Mouse (Mus musculus) heart, embryonic 11.5 days (tissue): ENCODE measurements around the gene Pdgfb. TPM values are rescaled to one million over a fixed set of nuclear protein-coding genes. Genes with fewer than 3 reads are reported as not detected.

ENCODE experiments used
- ATAC-seq: fragments of 200-750 bp; cut with Nextera tagmentation; replicated peaks from 2 replicates; pipeline ENCODE4 v1.8.0; 2017; ENCODE audit warnings: moderate library complexity; ENCODE audit not compliant: insufficient number of reproducible peaks, low FRiP score, low TSS enrichment
- H3K27ac ChIP-seq: fragments of 300-500 bp; sonication (generic); 2 replicates; pipeline ENCODE4 v1.5.1; 2014; ENCODE audit warnings: mild to moderate bottlenecking, low read depth, low read length
- H3K27me3 ChIP-seq: fragments of 300-500 bp; sonication (generic); 2 replicates; pipeline ENCODE4 v1.6.1; 2014; ENCODE audit warnings: mild to moderate bottlenecking, low read length, mixed read lengths; ENCODE audit not compliant: control insufficient read depth, insufficient read depth
- H3K36me3 ChIP-seq: fragments of 300-500 bp; sonication (generic); 2 replicates; pipeline ENCODE4 v1.6.1; 2014; ENCODE audit warnings: mild to moderate bottlenecking, low read length, moderate library complexity, mixed read lengths; ENCODE audit not compliant: control insufficient read depth, insufficient read depth
- H3K4me1 ChIP-seq: fragments of 300-500 bp; sonication (generic); 2 replicates; pipeline ENCODE4 v1.6.1; 2014; ENCODE audit warnings: low read length; ENCODE audit not compliant: control insufficient read depth, insufficient read depth
- H3K4me2 ChIP-seq: fragments of 300-500 bp; sonication (generic); 2 replicates; pipeline ENCODE4 v1.6.1; 2014; ENCODE audit warnings: mild to moderate bottlenecking, moderate library complexity
- H3K4me3 ChIP-seq: fragments of 300-500 bp; sonication (generic); 2 replicates; pipeline ENCODE4 v1.5.1; 2014; ENCODE audit warnings: low read depth, low read length
- H3K9ac ChIP-seq: fragments of 300-500 bp; sonication (generic); 2 replicates; pipeline ENCODE4 v1.6.1; 2014; ENCODE audit warnings: mild to moderate bottlenecking, low read depth, low read length, moderate library complexity
- H3K9me3 ChIP-seq: fragments of 300-500 bp; sonication (generic); replicated peaks from 2 replicates; pipeline ENCODE4 v1.6.1; 2016; ENCODE audit warnings: low read length; ENCODE audit not compliant: control insufficient read depth
- WGBS: fragments of 180-500 bp; shearing (Covaris S2); extraction: QIAGEN DNeasy Blood & Tissue Kit; methylation state at CpG from one replicate; pipeline ENCODE4 v1.1.7; 2014; ENCODE audit not compliant: insufficient replicate concordance; 5-methylcytosine and 5-hydroxymethylcytosine counted together
- polyA plus RNA-seq: library from polyadenylated mRNA; unstranded; fragments of >200 nt; fragmentation: Nextera tagmentation; extraction: Ambion mirVana; gene quantifications from 2 replicates; pipeline ENCODE4 v1.2.1, GENCODE M21; 2014

The Pdgfb gene
- polyA plus RNA-seq, 1 experiment from 2014 or later = 2.0 TPM

DNA sequence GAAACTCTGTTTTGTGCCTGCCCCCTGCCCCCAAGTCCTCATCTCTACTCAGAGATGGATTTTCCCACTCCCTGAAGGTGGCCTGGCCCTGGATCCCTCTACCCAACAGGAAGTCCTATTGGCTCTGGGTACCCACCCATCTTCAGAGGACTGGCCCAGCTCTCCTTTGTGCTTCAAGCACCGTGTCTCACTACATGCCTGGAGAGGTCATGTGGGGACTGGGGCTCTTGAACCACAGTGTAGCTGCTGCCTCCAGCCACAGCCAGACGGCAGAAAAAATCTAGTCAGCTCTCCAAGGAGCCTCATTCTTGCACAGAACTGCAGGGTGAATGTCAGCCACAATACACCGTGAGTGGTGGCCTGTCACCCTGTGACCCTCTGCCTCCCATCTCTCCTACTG lies 16.8 kb downstream of the Pdgfb start:
- WGBS = 52% methylated on average over 3 of the region's 3 CpGs
- no peak overlapping the region for H3K4me2 ChIP-seq
- H3K4me1 ChIP-seq = peaks cover 10% of the 10 kb centered on the region
- no peaks in the 10 kb centered on the region for H3K36me3 ChIP-seq
- H3K27me3 ChIP-seq = no peaks in the 10 kb centered on the region
- H3K27ac ChIP-seq = no peak overlapping the region
- no peak overlapping the region for H3K4me3 ChIP-seq
- ATAC-seq = no peak
- H3K9ac ChIP-seq = no peak overlapping the region
- H3K9me3 ChIP-seq = no peaks in the 10 kb centered on the region

DNA sequence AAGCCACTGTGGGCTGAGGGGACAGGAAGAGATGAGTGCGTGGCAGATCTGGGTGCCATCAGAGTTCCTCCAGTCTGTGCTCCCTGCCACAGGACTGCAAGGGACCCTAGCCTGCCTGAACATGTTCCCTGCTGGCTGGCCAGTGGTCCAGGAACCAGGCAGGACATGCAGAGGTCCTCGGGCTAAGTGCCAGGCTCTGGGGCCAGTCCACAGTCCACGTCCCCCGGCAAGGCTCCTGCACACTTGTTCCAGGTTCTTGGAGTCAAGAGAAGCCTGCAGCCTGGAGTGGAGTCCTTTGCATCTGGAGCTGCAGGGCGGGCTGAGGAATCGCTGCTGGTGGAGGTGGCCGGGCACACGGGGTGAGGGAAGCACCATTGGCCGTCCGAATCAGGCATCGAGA lies 18.0 kb downstream of the Pdgfb start:
- Histone ChIP-seq H3K9ac (no peak overlapping the region), H3K27ac (no peak overlapping the region), H3K36me3 (no peaks in the 10 kb centered on the region), H3K4me1 (peaks cover 10% of the 10 kb centered on the region), H3K4me3 (no peak overlapping the region), H3K27me3 (no peaks in the 10 kb centered on the region), H3K9me3 (no peaks in the 10 kb centered on the region), H3K4me2 (no peak overlapping the region)
- WGBS = 91% methylated on average over 11 of the region's 11 CpGs
- ATAC-seq = no peak

DNA sequence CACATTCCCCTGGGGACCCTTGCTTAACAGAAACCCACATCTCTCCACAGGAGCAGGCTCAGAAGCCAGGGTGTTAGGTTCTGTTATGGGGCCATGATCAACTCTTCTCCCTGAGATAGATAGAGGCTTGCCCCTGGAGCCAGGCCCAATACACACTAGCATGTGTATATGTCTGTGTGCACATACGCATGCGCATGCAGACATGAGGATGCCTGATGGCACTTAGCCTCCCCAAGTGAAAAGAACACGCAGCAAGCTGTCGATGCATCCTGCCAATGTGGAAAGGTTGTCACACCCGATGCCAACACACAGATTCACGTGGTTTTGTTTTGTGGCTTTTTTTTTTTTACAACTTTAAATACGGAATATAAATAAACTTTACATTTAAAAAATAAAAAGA lies 19.2 kb downstream of the Pdgfb start:
- Histone ChIP-seq H3K9me3 (no peaks in the 10 kb centered on the region), H3K4me3 (no peak overlapping the region), H3K9ac (no peak overlapping the region), H3K36me3 (no peaks in the 10 kb centered on the region), H3K27me3 (no peaks in the 10 kb centered on the region), H3K4me2 (no peak overlapping the region), H3K27ac (no peak overlapping the region), H3K4me1 (peaks cover 5% of the 10 kb centered on the region)
- ATAC-seq = no peak
- WGBS = 85% methylated on average over 7 of the region's 7 CpGs

DNA sequence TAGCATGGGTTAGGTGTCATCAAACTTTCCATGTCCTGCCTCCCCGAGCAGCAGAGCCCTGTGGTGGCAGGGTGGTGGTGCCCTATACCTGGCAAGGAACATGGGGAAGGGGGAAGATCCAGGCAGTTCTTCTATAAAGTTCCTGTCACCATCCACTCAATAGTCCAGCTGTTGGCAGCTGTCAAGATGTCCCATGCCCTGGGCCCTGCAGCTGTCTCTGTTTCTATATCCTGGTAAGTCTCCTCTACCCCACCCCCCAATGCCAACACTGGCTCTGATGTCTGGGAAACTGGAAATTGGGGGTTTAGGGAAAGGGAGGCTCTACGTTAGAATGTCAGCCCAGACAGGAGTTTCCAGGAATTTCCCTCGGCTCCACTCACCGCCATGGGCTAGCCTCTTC lies 20.2 kb downstream of the Pdgfb start:
- no peak for ATAC-seq
- WGBS = 68% methylated on average over 4 of the region's 4 CpGs
- H3K27me3 ChIP-seq = no peaks in the 10 kb centered on the region

DNA sequence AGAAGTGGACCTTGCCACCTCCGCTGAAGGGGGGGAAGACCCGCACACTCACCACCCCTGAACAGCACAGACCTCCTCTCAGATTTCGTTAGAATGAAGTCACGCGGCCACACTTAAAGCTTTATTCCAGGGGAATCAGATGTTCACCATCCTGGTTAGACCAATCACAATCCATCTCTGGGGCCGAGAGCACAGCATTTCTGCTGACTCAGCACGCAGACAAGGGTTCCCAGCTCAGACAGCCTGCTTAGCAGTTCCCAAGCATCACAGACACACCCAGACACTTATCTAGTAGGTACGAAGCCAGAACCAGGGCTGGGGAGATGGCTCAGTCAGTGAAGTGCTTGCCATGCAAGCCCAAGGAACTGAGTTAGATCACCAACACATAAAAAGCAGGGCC lies 28.6 kb downstream of the Pdgfb start:
- Histone ChIP-seq H3K9me3 (no peaks in the 10 kb centered on the region), H3K4me2 (no peak overlapping the region), H3K9ac (no peak overlapping the region), H3K27me3 (no peaks in the 10 kb centered on the region), H3K4me1 (no peaks in the 10 kb centered on the region), H3K36me3 (no peaks in the 10 kb centered on the region), H3K27ac (no peak overlapping the region), H3K4me3 (no peak overlapping the region)
- no peak for ATAC-seq
- WGBS = 69% methylated on average over 8 of the region's 8 CpGs

More for the DNA sequence above, 20.2 kb downstream of the Pdgfb start:
- Histone ChIP-seq H3K4me3 (no peak overlapping the region), H3K36me3 (no peaks in the 10 kb centered on the region), H3K9me3 (no peaks in the 10 kb centered on the region), H3K4me2 (no peak overlapping the region), H3K9ac (no peak overlapping the region), H3K4me1 (no peaks in the 10 kb centered on the region; the same call in 1 of the 2 replicates), H3K27ac (no peak overlapping the region)

DNA sequence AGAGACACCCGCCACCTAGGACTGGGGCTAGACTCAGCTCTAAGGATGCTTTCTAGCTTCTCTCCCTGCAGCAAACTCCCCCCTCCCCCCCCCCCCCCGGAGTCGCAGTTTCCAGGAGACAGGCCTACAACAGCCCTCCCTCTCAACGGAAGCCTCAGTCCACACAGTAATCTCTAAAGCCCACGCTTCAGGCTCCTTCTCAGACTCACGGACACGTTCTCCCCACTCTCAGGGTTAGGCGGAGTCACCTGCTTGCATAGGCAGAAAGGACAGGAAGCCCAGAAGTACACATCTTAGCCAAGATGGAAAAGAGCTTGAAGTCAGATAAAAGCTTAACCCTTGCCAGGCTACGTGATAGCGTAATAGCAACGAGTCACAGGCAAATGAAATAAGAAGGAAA lies 29.3 kb downstream of the Pdgfb start:
- Histone ChIP-seq H3K27ac (no peak overlapping the region), H3K36me3 (no peaks in the 10 kb centered on the region), H3K4me3 (no peak overlapping the region), H3K27me3 (no peaks in the 10 kb centered on the region), H3K4me2 (no peak overlapping the region), H3K9me3 (no peaks in the 10 kb centered on the region), H3K9ac (no peak overlapping the region), H3K4me1 (no peaks in the 10 kb centered on the region)
- 44% methylated on average over 11 of the region's 11 CpGs for WGBS
- ATAC-seq = no peak

DNA sequence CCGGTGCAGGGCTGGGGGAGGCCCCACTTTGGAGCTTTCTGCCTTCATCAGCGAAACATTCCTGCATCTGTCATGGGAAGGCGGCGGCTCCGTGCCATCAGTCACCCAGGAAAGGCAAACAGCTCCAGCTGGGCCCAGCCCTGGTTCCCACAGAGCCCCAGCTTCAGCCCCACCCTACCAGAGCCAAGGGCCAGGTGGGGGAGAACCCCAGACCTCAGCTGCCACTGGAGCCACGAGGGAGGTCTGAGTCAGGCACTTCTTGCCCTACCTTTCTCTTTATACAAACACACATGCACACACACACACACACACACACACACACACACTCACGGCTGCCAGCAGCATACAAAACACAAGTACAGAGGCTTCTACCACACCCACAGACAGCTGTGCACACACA lies 30.6 kb downstream of the Pdgfb start:
- H3K4me2 ChIP-seq = no peak overlapping the region
- no peak overlapping the region for H3K9ac ChIP-seq
- no peak for ATAC-seq
- WGBS = 46% methylated on average over 7 of the region's 7 CpGs
- no peak overlapping the region for H3K27ac ChIP-seq
- no peaks in the 10 kb centered on the region for H3K27me3 ChIP-seq
- no peaks in the 10 kb centered on the region for H3K9me3 ChIP-seq
- no peaks in the 10 kb centered on the region for H3K36me3 ChIP-seq
- no peaks in the 10 kb centered on the region for H3K4me1 ChIP-seq
- H3K4me3 ChIP-seq = no peak overlapping the region

DNA sequence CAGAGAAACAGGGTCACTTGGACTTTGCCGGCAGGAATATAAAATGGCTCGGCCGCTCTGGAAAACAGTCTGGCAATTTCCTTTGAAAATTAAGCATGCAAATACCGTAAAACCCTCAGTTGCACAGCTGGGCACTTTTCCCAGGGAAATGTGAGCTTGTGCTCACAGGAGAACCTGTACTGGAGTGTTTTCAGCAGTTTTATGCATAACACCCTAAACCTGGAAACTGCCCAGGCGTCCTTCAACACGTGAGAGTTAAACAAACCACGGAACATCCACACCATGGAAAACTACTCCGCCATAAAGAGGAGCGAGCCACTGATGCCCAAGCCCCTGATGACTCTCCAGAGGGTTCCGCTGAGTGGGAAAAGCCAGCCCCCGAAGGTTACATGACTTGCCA lies 34.1 kb downstream of the Pdgfb start:
- H3K27ac ChIP-seq = no peak overlapping the region
- no peaks in the 10 kb centered on the region for H3K4me1 ChIP-seq
- ATAC-seq = no peak
- no peak overlapping the region for H3K4me2 ChIP-seq
- no peaks in the 10 kb centered on the region; the same call in 1 of the 2 replicates for H3K9me3 ChIP-seq
- H3K4me3 ChIP-seq = no peak overlapping the region
- no peak overlapping the region for H3K9ac ChIP-seq
- H3K36me3 ChIP-seq = no peaks in the 10 kb centered on the region
- no peaks in the 10 kb centered on the region for H3K27me3 ChIP-seq
- whole genome bisulfite sequencing = 65% methylated on average over 11 of the region's 11 CpGs

DNA sequence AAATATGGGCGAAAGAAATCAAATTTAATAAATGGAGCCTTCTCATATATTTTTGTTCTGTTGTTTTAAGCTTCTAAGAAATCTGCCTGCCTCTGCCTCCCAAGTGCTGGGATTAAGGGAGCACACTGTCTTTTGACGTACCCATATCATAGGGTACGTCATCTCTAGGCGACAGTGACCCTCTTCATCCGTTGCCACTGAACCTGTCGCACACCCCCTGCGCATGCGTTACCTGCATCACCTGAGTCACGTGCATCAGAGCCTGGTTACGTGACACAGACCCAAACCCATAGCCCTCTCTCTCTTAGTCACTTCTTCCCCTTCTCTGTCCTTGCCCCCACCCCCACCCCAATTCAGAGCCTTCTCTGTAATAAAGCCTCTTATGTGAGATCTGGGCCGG lies 42.6 kb downstream of the Pdgfb start:
- no peaks in the 10 kb centered on the region for H3K27me3 ChIP-seq
- no peaks in the 10 kb centered on the region for H3K4me1 ChIP-seq
- 91% methylated on average over 11 of the region's 11 CpGs for WGBS
- H3K9me3 ChIP-seq = no peaks in the 10 kb centered on the region
- H3K4me2 ChIP-seq = no peak overlapping the region
- no peak for ATAC-seq
- no peak overlapping the region for H3K4me3 ChIP-seq
- H3K27ac ChIP-seq = no peak overlapping the region
- no peak overlapping the region for H3K9ac ChIP-seq
- H3K36me3 ChIP-seq = no peaks in the 10 kb centered on the region
